Mouse (Mus musculus) liver, embryonic 14.5 days (tissue): ENCODE results near the gene Trim47. TPM values are rescaled to one million over a fixed set of nuclear protein-coding genes. Genes with fewer than 3 reads are reported as not detected.
A peak's percentile ranks its signal among the peaks of the same experiment; 100 is the strongest.

ENCODE experiments used
- ATAC-seq: fragments of 200-750 bp; cut with Nextera tagmentation; 2 replicates; pipeline ENCODE4 v1.8.0; 2017; ENCODE audit warnings: moderate number of reproducible peaks, mild to moderate bottlenecking, moderate library complexity; ENCODE audit not compliant: insufficient read depth
- DNase-seq, 3 experiments: peaks; one replicate each; pipeline ENCODE4 v3.0.0-alpha.2; 2012 to 2013; ENCODE audit warnings: low read depth in 3 of 3, low spot score in 3 of 3
- H3K27ac ChIP-seq: fragments of 300-500 bp; sonication (generic); 2 replicates; pipeline ENCODE4 v1.5.1; 2014; ENCODE audit warnings: moderate library complexity, mild to moderate bottlenecking, control low read depth, inconsistent platforms
- H3K27me3 ChIP-seq: fragments of 300-500 bp; sonication (generic); 2 replicates; pipeline ENCODE4 v1.6.1; 2014; ENCODE audit warnings: mild to moderate bottlenecking, low read length, moderate library complexity; ENCODE audit not compliant: control insufficient read depth, insufficient read depth
- H3K36me3 ChIP-seq: fragments of 300-500 bp; sonication (generic); replicated peaks from 2 replicates; pipeline ENCODE4 v1.6.1; 2014; ENCODE audit warnings: low read depth; ENCODE audit not compliant: control insufficient read depth, insufficient read depth
- H3K4me1 ChIP-seq, 2 experiments: fragments of 200-500 bp in 1 of 2; fragments of 300-500 bp in 1 of 2; sonication (generic) in 1 of 2; replicated peaks; 2 replicates each; pipeline ENCODE4 v1.6.1; 2012 to 2014; ENCODE audit warnings: antibody characterized with exemption in 1 of 2, inconsistent platforms in 1 of 2, low read length in 1 of 2; ENCODE audit not compliant: control insufficient read depth in 2 of 2, insufficient read depth in 2 of 2
- H3K4me2 ChIP-seq: fragments of 300-500 bp; sonication (generic); 2 replicates; pipeline ENCODE4 v1.6.1; 2014; ENCODE audit warnings: low read depth, mild to moderate bottlenecking, control low read depth, moderate library complexity
- H3K4me3 ChIP-seq, 2 experiments: fragments of 200-500 bp in 1 of 2; fragments of 300-500 bp in 1 of 2; sonication (generic) in 1 of 2; 2 replicates each; pipeline ENCODE4 v1.5.1; 2012 to 2014; ENCODE audit warnings: low read depth in 2 of 2, low read length in 2 of 2, mild to moderate bottlenecking in 2 of 2, control low read depth in 1 of 2, inconsistent platforms in 1 of 2, moderate library complexity in 1 of 2; ENCODE audit not compliant: insufficient read depth in 1 of 2
- H3K9ac ChIP-seq: fragments of 300-500 bp; sonication (generic); replicated peaks from 2 replicates; pipeline ENCODE4 v1.6.1; 2014; ENCODE audit warnings: mild to moderate bottlenecking, control low read depth, moderate library complexity
- H3K9me3 ChIP-seq: fragments of 300-500 bp; sonication (generic); 2 replicates; pipeline ENCODE4 v1.6.1; 2016; ENCODE audit warnings: low read length, mixed read lengths; ENCODE audit not compliant: control insufficient read depth
- CTCF ChIP-seq: IDR thresholded peaks from 2 replicates; pipeline ENCODE4 v1.5.1; 2016; ENCODE audit warnings: antibody characterized with exemption, low read depth, control low read depth
- EP300 ChIP-seq: IDR thresholded peaks from 2 replicates; pipeline ENCODE4 v1.6.1; 2016; ENCODE audit warnings: antibody characterized with exemption, low read depth
- WGBS: fragments of 180-500 bp; shearing (Covaris S2); extraction: QIAGEN DNeasy Blood & Tissue Kit; methylation state at CpG from one replicate; pipeline ENCODE4 v1.1.7; 2014; ENCODE audit not compliant: insufficient replicate concordance; 5-methylcytosine and 5-hydroxymethylcytosine counted together
- polyA plus RNA-seq, 2 experiments: library from polyadenylated mRNA; depleted of rRNA in 1 of 2; stranded (reverse) in 1 of 2; unstranded in 1 of 2; fragments of >200 nt; fragmentation: Nextera tagmentation in 1 of 2; extraction: Ambion mirVana in 1 of 2; gene quantifications; 2 replicates each; pipeline versions ENCODE4 v1.2.1 to v1.2.3; 2012 to 2014

Trim47 gene
- polyA plus RNA-seq, 2 experiments: 1.8 to 2.2 TPM

GRCm38 (mm10) chr11:116170003-116170800, 43.2 kb upstream of the Trim47 start:
- TF ChIP-seq CTCF: no peak
- no peak for TF ChIP-seq EP300
- ATAC-seq: no peak
- DNase-seq: no peak
- Histone ChIP-seq H3K4me1 (peaks cover 2 to 11% of the 10 kb centered on the region in 2 experiments; a peak in 3 of 4 replicates), H3K9ac (no peak overlapping the region), H3K4me2 (no peak overlapping the region), H3K4me3 (no peak overlapping the region), H3K9me3 (no peaks in the 10 kb centered on the region), H3K27ac (no peak overlapping the region), H3K36me3 (peaks cover 11% of the 10 kb centered on the region), H3K27me3 (no peaks in the 10 kb centered on the region)
- WGBS: 64% methylated on average over 5 of the region's 5 CpGs

DNA sequence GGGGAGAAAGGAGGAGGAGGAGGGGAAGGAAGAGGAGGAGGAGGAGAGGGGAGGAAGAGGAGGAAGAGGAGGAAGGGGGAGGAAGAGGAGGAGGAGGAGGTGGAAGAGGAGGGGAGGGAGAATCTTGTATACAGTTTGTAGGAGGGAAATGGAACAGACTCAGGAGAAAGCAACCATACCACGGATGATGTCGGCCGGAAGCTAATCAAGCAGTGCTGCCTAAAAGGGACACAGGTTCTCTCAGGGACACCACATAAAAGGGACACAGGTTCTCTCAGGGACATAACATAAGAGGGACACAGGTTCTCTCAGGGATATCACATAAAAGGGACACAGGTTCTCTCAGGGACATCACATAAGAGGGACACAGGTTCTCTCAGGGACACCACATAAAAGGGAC, 42.2 kb upstream of the Trim47 start:
- H3K4me1 ChIP-seq: peaks cover 2 to 11% of the 10 kb centered on the region in 2 experiments; a peak in 3 of 4 replicates
- ATAC-seq (no peak), DNase-seq (no peak)
- H3K4me3 ChIP-seq: no peak overlapping the region
- no peaks in the 10 kb centered on the region for H3K27me3 ChIP-seq
- H3K36me3 ChIP-seq: peaks cover 7% of the 10 kb centered on the region
- H3K27ac ChIP-seq: no peak overlapping the region
- TF ChIP-seq EP300: no peak
- TF ChIP-seq CTCF: no peak
- H3K9me3 ChIP-seq: no peaks in the 10 kb centered on the region
- 81% methylated on average over 3 of the region's 3 CpGs for WGBS
- H3K4me2 ChIP-seq: no peak overlapping the region
- H3K9ac ChIP-seq: no peak overlapping the region

DNA sequence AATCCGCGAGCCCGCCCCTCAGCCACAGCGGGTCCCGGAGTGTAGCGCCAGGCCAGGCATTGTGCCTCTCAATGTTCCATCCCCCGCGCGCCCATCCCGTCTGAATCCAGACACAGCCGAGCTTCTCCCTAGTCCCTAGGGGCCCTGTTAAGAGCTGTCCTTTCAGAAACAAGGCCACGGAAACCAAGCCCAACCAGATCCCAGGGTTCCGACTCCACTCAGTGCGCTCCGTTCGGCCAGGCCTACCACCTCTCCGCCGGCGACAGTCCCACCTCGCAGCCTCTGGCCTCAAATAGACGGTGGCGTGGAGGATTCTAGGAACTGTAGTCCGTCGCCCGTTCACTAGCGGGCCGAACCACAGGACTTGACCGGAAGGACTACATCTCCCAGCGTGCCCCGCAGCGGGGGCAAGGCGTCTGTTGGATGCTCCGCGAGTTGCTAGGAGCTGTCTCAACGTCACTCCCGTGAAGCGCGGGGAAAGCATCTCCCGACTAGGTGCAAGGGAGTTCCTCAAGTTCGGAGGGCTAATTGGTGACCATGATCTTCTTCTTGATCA, 41.0 kb upstream of the Trim47 start, which contains the start of gene Fbf1:
TSS of gene Fbf1 (minus strand) at position 283 of the 556 bp plus-strand sequence.
- TF ChIP-seq EP300 (no peak), CTCF (no peak)
- DNase-seq (peak; percentile 86 to 90 (median 89)), ATAC-seq (peak; percentile 97)
- Histone ChIP-seq H3K27ac (peak within 1 kb of the TSS; percentile 57), H3K4me3 (peak within 1 kb of the TSS; percentile 83 to 93), H3K27me3 (no peaks in the 10 kb centered on the region), H3K4me2 (peak within 1 kb of the TSS; percentile 97), H3K36me3 (no peaks in the 10 kb centered on the region), H3K9me3 (no peaks in the 10 kb centered on the region), H3K9ac (peak within 1 kb of the TSS; percentile 88), H3K4me1 (peaks cover 2 to 11% of the 10 kb centered on the region in 2 experiments; a peak in 3 of 4 replicates)
- WGBS: under 1% methylated on average over 40 of the region's 40 CpGs

DNA sequence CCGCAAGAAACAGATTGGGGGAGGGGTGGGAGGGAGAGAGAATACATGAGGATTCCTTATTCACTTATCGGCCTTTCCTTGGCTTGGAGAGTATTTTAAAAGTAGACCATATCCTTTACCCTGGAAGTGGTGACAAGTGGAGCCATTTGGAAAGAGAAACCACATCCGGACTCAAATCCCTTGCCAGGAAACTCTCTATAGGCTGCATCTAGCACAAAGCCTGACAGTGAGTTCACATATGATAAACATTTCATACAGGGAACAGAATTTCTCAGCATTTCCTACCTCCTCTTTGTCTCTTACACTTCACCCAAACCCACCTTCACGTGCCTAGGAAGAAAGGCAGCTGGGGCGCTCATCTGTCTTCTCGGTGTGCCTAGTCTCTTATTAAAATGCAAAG, 40.2 kb upstream of the Trim47 start:
- Histone ChIP-seq H3K4me1 (peaks cover 2 to 11% of the 10 kb centered on the region in 2 experiments; a peak in 3 of 4 replicates), H3K9me3 (no peaks in the 10 kb centered on the region), H3K4me2 (peak overlapping the region; percentile 97), H3K27me3 (no peaks in the 10 kb centered on the region), H3K9ac (peak overlapping the region; percentile 88), H3K27ac (peak overlapping the region; percentile 57), H3K4me3 (peak overlapping the region; percentile 83 to 93), H3K36me3 (no peaks in the 10 kb centered on the region)
- ATAC-seq (no peak), DNase-seq (no peak)
- WGBS: 10% methylated on average over 6 of the region's 6 CpGs
- TF ChIP-seq CTCF (no peak), EP300 (no peak)

- peaks cover 2 to 9% of the 10 kb centered on the region in 2 experiments; a peak in 3 of 4 replicates for H3K4me1 ChIP-seq
- 60% methylated on average over 9 of the region's 9 CpGs for WGBS
- H3K4me3 ChIP-seq: no peak overlapping the region
- H3K36me3 ChIP-seq: no peaks in the 10 kb centered on the region
- H3K9ac ChIP-seq: no peak overlapping the region
- H3K4me2 ChIP-seq: no peak overlapping the region
- no peaks in the 10 kb centered on the region for H3K9me3 ChIP-seq
- H3K27ac ChIP-seq: no peak overlapping the region
- H3K27me3 ChIP-seq: no peaks in the 10 kb centered on the region
- TF ChIP-seq EP300: no peak
- TF ChIP-seq CTCF: no peak
- ATAC-seq: no peak
- no peak for DNase-seq
These were observed 36.0 kb upstream of the Trim47 start for GRCm38 (mm10) chr11:116163002-116163401.
